Mouse (Mus musculus) thymus, adult 2 months (tissue): Measurements from ENCODE around the gene Parp11.

Experiments used
- CTCF ChIP-seq: fragments of 200-500 bp; IDR thresholded peaks from 2 replicates; pipeline ENCODE4 v1.5.1; 2012; ENCODE audit warnings: mild to moderate bottlenecking, control low read depth, low read length, moderate library complexity, borderline replicate concordance; ENCODE audit not compliant: control insufficient read depth, poor library complexity, insufficient read depth; ENCODE audit errors: extremely low read depth
- POLR2A ChIP-seq: fragments of 200-500 bp; IDR thresholded peaks from 2 replicates; pipeline ENCODE4 v1.6.1; 2012; ENCODE audit warnings: mild to moderate bottlenecking, low read length, control low read depth, moderate library complexity; ENCODE audit not compliant: control insufficient read depth, poor library complexity, insufficient read depth; ENCODE audit errors: extremely low read depth

DNA sequence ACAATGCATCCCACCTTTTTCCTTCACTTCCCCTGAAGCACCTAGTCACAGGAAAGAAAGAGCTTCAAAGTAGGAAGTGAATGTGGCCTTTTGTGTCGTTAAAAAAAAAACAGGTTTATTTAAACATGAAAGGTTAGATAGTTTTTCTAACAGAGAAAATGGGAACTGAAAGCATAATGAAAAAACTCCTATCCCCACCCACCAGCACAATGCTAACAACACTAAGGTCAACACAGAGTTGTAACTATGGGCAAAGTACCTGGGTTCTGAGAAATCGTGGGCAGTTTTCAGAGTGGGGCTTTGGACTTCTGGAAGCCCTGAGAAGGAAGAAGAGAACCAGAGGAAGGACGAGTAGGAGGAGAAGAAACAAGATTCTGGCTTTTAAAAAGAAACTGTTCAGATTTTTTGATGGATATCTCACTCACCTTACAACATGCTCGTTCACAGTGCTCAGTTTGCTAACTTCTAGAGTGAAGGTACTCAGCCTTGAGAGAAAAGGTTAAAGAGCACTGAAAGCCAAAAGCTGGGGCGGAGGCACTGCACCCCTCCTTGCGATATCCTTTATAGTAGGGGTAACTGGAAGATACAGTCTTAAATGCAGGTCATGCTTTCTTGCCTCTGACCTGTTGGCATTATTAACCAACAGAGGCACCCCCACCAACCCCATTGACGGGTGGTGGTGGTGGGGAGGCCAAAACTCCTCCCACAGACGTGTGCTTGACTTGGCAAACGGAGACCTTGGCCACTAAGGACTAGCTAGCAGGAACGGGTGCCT lies 1.2 kb downstream of the Parp11 start:
- TF ChIP-seq POLR2A, result no peak
- no peak for TF ChIP-seq CTCF
